Mouse (Mus musculus) kidney, embryonic 14.5 days (tissue): ENCODE measurements around the gene Swi5. TPM values are rescaled to one million over a fixed set of nuclear protein-coding genes. Genes with fewer than 3 reads are reported as not detected.

Experiments used
- ATAC-seq: fragments of 200-750 bp; cut with Nextera tagmentation; 2 replicates; pipeline ENCODE4 v1.8.0; 2017; ENCODE audit warnings: moderate number of reproducible peaks, mild to moderate bottlenecking, moderate TSS enrichment, moderate library complexity; ENCODE audit not compliant: low FRiP score, low TSS enrichment
- H3K27ac ChIP-seq: fragments of 300-500 bp; sonication (generic); 2 replicates; pipeline ENCODE4 v1.5.1; 2014; ENCODE audit warnings: low read depth, mild to moderate bottlenecking, low read length, moderate library complexity, mixed read lengths
- H3K27me3 ChIP-seq: fragments of 300-500 bp; sonication (generic); 2 replicates; pipeline ENCODE4 v1.6.1; 2014; ENCODE audit warnings: mild to moderate bottlenecking, low read length; ENCODE audit not compliant: control insufficient read depth, insufficient read depth
- H3K36me3 ChIP-seq: fragments of 300-500 bp; sonication (generic); 2 replicates; pipeline ENCODE4 v1.6.1; 2014; ENCODE audit warnings: low read length, mixed read lengths; ENCODE audit not compliant: control insufficient read depth, insufficient read depth
- H3K4me1 ChIP-seq: fragments of 300-500 bp; sonication (generic); 2 replicates; pipeline ENCODE4 v1.6.1; 2014; ENCODE audit warnings: low read length, mixed read lengths; ENCODE audit not compliant: control insufficient read depth, insufficient read depth
- H3K4me2 ChIP-seq: fragments of 300-500 bp; sonication (generic); replicated peaks from 2 replicates; pipeline ENCODE4 v1.6.1; 2014; ENCODE audit warnings: low read depth, mild to moderate bottlenecking, low read length
- H3K4me3 ChIP-seq: fragments of 300-500 bp; sonication (generic); 2 replicates; pipeline ENCODE4 v1.5.1; 2014; ENCODE audit warnings: mild to moderate bottlenecking, low read length
- H3K9ac ChIP-seq: fragments of 300-500 bp; sonication (generic); 2 replicates; pipeline ENCODE4 v1.6.1; 2014; ENCODE audit warnings: low read depth, mild to moderate bottlenecking, low read length, moderate library complexity
- H3K9me3 ChIP-seq: fragments of 300-500 bp; sonication (generic); 2 replicates; pipeline ENCODE4 v1.6.1; 2016; ENCODE audit warnings: low read length; ENCODE audit not compliant: control insufficient read depth
- WGBS: fragments of 180-500 bp; shearing (Covaris S2); extraction: QIAGEN DNeasy Blood & Tissue Kit; methylation state at CpG from one replicate; pipeline ENCODE4 v1.1.7; 2014; 5-methylcytosine and 5-hydroxymethylcytosine counted together
- polyA plus RNA-seq: library from polyadenylated mRNA; unstranded; fragments of >200 nt; fragmentation: Nextera tagmentation; extraction: Ambion mirVana; gene quantifications from 2 replicates; pipeline ENCODE4 v1.2.1, GENCODE M21; 2014

Swi5 gene
- polyA plus RNA-seq, 1 experiment from 2014 or later, result 142 TPM

DNA sequence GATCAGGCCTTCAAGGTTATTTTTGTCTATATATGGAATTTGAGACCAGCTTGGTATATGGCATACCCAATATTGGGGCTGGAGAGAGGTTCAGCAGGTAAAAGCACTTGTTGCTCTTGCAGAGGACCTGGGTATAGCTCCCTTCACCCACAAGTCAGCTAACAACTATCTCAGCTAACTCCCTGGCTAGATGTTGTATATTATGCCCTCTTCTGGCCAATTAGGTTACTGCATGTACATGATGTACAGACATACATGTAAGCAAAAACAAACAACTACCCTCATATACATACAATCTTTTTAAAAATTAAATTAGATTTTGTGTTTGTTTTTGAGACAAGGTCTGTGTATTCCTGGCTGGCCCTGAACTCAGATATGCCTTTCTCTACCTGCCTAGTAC is 1.7 kb upstream of the Swi5 start:
- H3K4me2 ChIP-seq, result peak overlapping the region; percentile 85; the same call in 1 of the 2 replicates
- H3K36me3 ChIP-seq, result peaks cover 26% of the 10 kb centered on the region
- H3K4me3 ChIP-seq, result no peak overlapping the region

DNA sequence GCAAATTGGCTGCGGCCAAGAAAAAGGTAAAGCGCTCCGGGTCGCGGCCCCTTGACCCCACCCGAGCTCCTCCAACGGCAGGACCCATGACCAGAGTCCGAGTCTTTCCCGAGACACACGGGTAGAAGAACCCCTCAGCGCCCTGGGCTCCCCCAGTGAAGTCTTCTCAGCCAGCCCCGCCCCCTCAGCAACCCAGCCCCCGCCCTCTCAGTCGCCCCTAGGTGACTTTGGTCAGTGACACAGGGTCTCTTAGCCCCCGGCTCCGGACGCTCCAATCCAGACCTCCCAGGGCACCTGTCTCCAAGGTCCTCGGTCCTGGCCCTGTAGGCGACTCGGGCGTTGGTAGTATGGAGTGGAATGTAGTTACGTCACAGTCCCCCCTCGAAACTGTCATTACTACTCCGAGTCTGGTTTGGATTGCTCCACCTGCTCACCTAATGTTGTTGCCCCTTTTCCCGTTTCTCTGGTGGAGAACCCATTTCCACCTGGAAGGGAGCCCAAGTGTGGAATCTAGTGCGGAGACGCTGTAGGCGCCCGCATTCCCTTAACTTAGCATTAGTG is 576 bp upstream of the Swi5 start:
- Histone ChIP-seq H3K9me3 (no peaks in the 10 kb centered on the region), H3K4me2 (peak overlapping the region; percentile 85), H3K4me1 (peaks cover 20% of the 10 kb centered on the region), H3K36me3 (peaks cover 29% of the 10 kb centered on the region), H3K9ac (peak overlapping the region; percentile 80), H3K4me3 (peak overlapping the region; percentile 93), H3K27me3 (no peaks in the 10 kb centered on the region), H3K27ac (no peak overlapping the region)
- WGBS, result 1% methylated on average over 29 of the region's 29 CpGs
- ATAC-seq, result peak; percentile 38

More for the DNA sequence above, 1.7 kb upstream of the Swi5 start:
- ATAC-seq, result no peak
- no peak overlapping the region for H3K9ac ChIP-seq
- no peaks in the 10 kb centered on the region for H3K9me3 ChIP-seq
- peaks cover 20% of the 10 kb centered on the region for H3K4me1 ChIP-seq
- H3K27ac ChIP-seq, result no peak overlapping the region
- no peaks in the 10 kb centered on the region for H3K27me3 ChIP-seq

DNA sequence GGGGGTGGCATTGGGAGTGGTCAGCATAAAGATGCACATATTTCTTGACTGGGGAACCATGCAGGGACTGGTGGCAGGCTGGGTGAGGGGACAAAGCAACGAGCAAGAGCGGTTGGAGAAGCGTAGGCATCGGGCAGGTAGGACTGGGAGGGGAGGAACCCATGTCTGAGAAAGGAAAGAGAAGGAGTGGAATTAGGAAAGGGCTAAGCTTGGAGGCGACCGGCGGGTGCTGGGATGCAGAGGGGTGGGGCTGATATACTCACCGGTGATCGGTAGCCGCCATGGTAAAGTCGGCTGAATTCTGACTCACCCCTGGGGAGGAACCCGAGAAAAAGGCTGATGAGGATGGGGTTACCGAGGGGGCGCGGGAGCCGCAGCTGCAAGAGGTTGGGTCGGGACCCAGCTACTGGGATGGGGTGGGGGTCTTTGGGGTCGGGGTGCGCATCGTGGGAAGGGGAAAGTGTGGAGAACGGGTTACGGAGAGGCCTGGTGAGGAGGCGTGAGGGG is 488 bp downstream of the Swi5 start, which contains the start of gene Golga2:
Gene Golga2, plus strand, starts transcription at position 51 of the 507 bp plus-strand sequence.
- 1% methylated on average over 23 of the region's 23 CpGs for WGBS
- Histone ChIP-seq H3K9ac (peak within 1 kb of the TSS; percentile 97), H3K36me3 (peaks cover 30% of the 10 kb centered on the region), H3K27ac (peak within 1 kb of the TSS; percentile 65; the same call in 1 of the 2 replicates), H3K9me3 (no peaks in the 10 kb centered on the region), H3K4me1 (peaks cover 20% of the 10 kb centered on the region), H3K4me2 (peak within 1 kb of the TSS; percentile 85), H3K4me3 (peak within 1 kb of the TSS; percentile 93), H3K27me3 (no peaks in the 10 kb centered on the region)
- peak; percentile 16; the same call in 1 of the 2 replicates for ATAC-seq

DNA sequence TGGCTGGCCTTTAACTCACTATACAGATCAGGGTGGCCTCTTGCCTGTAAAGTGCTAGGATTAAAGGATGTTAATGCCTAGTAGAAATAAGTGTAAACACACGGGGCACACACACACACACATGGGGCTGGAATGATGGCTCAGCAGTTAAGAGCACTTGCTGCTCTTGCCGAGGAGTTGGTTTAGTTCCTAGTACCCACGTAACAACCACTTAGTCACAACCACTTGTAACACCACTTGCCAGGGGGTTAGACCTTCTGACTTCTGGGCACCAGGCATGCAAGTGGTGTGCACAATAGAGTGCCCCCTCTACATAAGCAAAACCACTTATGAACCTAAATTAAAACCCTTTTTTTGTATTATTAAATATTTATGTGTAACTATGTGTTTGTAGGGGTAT is 3.9 kb downstream of the Swi5 start:
- H3K4me3 ChIP-seq, result no peak overlapping the region

DNA sequence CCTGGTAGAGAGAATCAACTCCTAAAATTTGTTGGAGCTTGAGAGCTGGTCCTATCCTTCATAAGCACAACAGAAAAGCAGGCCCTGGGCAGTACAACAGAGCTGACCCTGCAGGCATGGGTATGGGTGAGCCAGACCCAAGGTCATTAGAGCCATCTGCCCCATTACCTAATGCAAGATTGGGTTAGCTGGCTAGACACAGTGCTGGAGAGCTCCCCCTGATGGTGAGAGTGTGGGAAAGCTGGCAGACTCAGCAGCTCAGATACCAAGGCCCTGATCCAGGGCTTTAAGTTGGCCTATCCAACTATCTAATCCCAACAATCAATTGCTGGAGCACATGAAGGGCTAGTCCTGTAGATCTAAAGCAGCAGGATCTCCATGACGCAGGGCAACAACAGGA is 5.1 kb downstream of the Swi5 start:
- Histone ChIP-seq H3K9ac (no peak overlapping the region), H3K27ac (no peak overlapping the region), H3K4me1 (peaks cover 8% of the 10 kb centered on the region; the same call in 1 of the 2 replicates), H3K27me3 (no peaks in the 10 kb centered on the region), H3K36me3 (peaks cover 70% of the 10 kb centered on the region), H3K4me2 (no peak overlapping the region), H3K4me3 (no peak overlapping the region), H3K9me3 (no peaks in the 10 kb centered on the region)
- ATAC-seq, result no peak
- 92% methylated on average over 1 of the region's 1 CpGs for WGBS

More for the DNA sequence above, 3.9 kb downstream of the Swi5 start:
- Histone ChIP-seq H3K4me2 (no peak overlapping the region), H3K4me1 (peaks cover 11% of the 10 kb centered on the region), H3K36me3 (peaks cover 57% of the 10 kb centered on the region), H3K9me3 (no peaks in the 10 kb centered on the region), H3K9ac (no peak overlapping the region), H3K27ac (no peak overlapping the region), H3K27me3 (no peaks in the 10 kb centered on the region)
- no peak for ATAC-seq
- 96% methylated on average over 3 of the region's 3 CpGs for WGBS

DNA sequence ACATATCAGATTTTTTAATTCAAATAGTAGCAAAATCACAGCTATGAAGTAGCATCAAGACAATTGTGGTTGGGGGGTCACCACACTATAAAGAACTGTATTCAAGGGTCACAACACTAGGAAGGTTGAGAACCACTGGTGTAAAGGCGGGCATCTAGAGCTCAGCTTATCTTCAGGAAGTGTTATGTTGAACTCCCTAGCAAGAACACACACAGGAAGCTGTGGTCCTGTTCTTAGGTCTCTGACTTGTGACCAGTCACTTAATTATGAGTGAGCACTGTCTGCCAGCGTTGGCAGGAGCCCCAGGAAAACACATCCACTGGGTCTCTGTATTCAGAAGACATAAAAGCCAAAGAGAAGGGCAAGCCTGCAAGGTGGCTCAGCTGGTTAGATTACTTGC is 5.6 kb downstream of the Swi5 start:
- H3K4me1 ChIP-seq, result peaks cover 8% of the 10 kb centered on the region; the same call in 1 of the 2 replicates
- no peak overlapping the region for H3K4me3 ChIP-seq
- H3K36me3 ChIP-seq, result peaks cover 74% of the 10 kb centered on the region
- no peaks in the 10 kb centered on the region for H3K9me3 ChIP-seq
- H3K9ac ChIP-seq, result no peak overlapping the region
- no peak overlapping the region for H3K4me2 ChIP-seq
- no peaks in the 10 kb centered on the region for H3K27me3 ChIP-seq
- no peak overlapping the region for H3K27ac ChIP-seq
- WGBS, result 85% methylated on average over 2 of the region's 2 CpGs
- ATAC-seq, result no peak

DNA sequence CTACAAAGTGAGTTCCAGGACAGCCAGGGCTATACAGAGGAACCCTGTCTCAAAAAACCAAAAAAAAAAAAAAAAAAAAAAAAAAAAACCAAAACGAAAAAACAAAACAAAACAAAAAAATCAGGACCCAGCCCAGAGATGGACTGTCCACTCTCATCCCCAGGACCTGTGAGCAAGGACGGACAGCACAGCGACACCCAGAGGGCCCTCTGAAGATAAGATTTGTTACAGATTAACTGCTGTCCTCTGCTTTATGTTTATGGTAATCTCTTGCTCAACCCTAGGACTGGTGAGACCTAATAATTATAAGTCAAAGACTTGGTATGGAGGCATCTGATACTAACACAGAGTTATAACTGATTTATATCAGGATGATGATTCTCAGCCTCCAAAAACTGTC is 12.1 kb downstream of the Swi5 start:
- WGBS, result 75% methylated on average over 3 of the region's 3 CpGs
- no peak overlapping the region for H3K27ac ChIP-seq
- H3K36me3 ChIP-seq, result peaks cover 36% of the 10 kb centered on the region
- H3K4me1 ChIP-seq, result no peaks in the 10 kb centered on the region
- no peak for ATAC-seq
- no peak overlapping the region for H3K4me2 ChIP-seq
- no peaks in the 10 kb centered on the region for H3K27me3 ChIP-seq
- no peak overlapping the region for H3K4me3 ChIP-seq
- no peaks in the 10 kb centered on the region for H3K9me3 ChIP-seq
- H3K9ac ChIP-seq, result no peak overlapping the region

DNA sequence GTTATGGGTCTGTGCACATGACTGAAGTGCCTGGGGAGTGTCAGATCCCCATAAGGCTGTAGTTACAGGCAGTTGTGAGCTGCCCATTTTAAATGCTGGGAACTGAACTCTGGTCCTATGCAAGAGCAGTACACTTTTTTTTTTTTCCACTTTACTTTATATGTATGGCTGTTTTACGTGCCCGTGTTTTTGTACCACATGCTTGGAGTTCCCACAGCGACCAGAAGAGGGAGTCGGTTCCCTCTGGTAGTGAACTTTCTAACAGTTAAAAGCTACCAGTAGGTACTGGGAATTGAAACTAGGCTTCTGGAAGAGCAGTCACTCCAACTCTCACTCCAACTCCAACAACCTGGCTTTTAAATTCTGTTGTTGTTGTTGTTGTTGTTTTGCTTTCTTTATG is 27.2 kb downstream of the Swi5 start:
- Histone ChIP-seq H3K9me3 (no peaks in the 10 kb centered on the region), H3K4me3 (peak overlapping the region; percentile 73; the same call in 1 of the 2 replicates), H3K9ac (no peak overlapping the region), H3K36me3 (peaks cover 21% of the 10 kb centered on the region), H3K27ac (no peak overlapping the region), H3K27me3 (no peaks in the 10 kb centered on the region), H3K4me2 (no peak overlapping the region), H3K4me1 (peaks cover 7% of the 10 kb centered on the region)
- ATAC-seq, result no peak
- 35% methylated on average over 4 of the region's 4 CpGs for WGBS

DNA sequence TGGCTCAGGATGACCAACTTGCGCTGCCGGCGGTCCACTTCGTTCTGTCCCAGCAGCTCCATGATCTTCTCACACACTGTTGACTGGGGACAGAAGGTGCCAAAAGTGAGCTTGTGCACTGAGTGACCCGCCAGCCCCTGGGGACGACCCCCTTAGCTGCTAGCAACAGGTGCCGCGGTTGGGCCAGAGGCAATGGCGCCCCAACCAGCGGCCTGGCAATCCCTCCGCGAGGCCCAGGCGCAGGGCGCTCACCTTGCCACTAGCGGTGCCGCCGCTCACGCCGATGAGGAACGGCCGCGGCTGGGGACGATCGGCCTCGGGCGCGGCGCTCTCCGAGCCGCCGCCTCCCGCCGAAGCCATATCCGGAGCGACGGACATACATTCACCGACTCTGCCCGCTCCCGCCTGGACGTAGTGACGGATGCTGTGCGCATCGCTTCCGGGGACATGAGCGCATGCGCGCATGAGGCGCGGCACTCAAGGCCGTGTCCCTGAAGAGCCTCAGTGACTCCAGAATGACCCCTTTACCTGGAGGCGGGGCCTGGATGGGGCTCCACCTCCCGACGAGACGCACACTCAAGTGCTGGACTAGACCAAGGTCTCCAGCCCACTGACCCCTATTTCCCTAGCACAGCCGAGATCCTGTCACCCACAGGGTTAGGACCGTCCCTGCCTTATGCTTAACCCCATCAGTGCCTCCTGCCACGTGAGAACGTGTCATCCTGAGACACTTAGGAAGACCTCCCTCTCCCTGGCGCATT is 28.0 kb downstream of the Swi5 start, which contains the start of gene Uck1:
Gene Uck1, minus strand, starts transcription at position 503 of the 761 bp plus-strand sequence.
- Histone ChIP-seq H3K27me3 (no peaks in the 10 kb centered on the region), H3K4me3 (peak within 1 kb of the TSS; percentile 73), H3K9ac (peak within 1 kb of the TSS; percentile 79), H3K9me3 (no peaks in the 10 kb centered on the region), H3K4me1 (peaks cover 7% of the 10 kb centered on the region), H3K27ac (peak within 1 kb of the TSS; percentile 48), H3K36me3 (peaks cover 21% of the 10 kb centered on the region), H3K4me2 (peak within 1 kb of the TSS; percentile 79)
- WGBS, result 2% methylated on average over 59 of the region's 59 CpGs
- peak; percentile 89 for ATAC-seq
